Mouse (Mus musculus) cerebellum, adult 2 months (tissue): Measurements from ENCODE around the gene Echdc3.

Experiments used
- CTCF ChIP-seq: fragments of 200-500 bp; IDR thresholded peaks from 2 replicates; pipeline ENCODE4 v1.5.1; 2011; ENCODE audit warnings: low read depth, mild to moderate bottlenecking, control low read depth, low read length, moderate library complexity, borderline replicate concordance; ENCODE audit not compliant: insufficient read depth
- POLR2A ChIP-seq: fragments of 200-500 bp; IDR thresholded peaks from 2 replicates; pipeline ENCODE4 v1.6.1; 2011; ENCODE audit warnings: low read length, control low read depth, borderline replicate concordance; ENCODE audit not compliant: insufficient read depth

DNA sequence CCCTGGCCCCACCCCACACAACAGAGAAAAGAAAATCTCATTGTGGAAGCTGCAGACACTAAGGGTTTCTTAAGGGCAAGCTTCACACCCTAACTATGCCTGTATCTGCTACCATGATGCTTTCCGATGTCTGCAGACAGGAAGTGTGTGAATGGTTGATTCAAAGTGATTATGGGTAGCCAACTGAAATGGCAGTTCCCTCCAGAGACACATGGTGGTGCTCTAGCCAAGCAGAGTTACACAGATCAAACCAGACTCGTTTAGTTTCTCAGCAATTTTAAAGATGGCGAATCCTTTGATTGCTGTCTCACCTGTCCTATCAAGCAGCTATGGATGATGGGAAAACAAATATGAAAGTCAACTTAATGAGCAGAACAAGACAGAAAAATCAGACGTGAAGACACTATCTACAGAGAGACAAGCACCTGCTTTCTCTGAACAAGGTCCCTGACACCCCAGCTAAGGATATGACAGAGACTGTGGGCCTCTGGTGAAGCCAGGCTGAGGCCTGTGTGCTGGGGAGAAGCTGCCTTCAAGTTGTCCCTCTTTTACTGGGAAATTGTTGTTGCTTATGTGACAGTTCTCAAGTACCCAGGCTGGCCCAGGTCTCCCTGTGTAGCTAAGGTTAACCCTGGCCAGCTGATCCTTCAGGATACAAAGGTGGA, 7.4 kb upstream of the Echdc3 start:
- peak; percentile 86 for TF ChIP-seq CTCF
- no peak for TF ChIP-seq POLR2A
